Mouse (Mus musculus) adrenal gland, postnatal 10 days (tissue): ENCODE results near the gene Mex3a. TPM values are rescaled to one million over a fixed set of nuclear protein-coding genes. Genes with fewer than 3 reads are reported as not detected.
"Not testable (repeated sequence)": the region's sequence is repeated elsewhere in the genome, so short reads cannot be mapped to it uniquely, and the experiment has no call there.

Experiments used
- DNase-seq: peaks from one replicate; pipeline ENCODE4 v3.0.0; 2021; ENCODE audit warnings: mixed read lengths
- microRNA-seq: library from miRNA; unstranded; fragments of <30 nt; microRNA quantifications from one replicate; pipeline ENCODE4 v1.2.0, GENCODE M21; 2021
- total RNA-seq, 2 experiments: library from RNA; stranded (reverse); gene quantifications; 2 replicates each; pipeline ENCODE4 v1.2.3; 2021

Gene Mex3a
- total RNA-seq, 2 experiments from 2014 or later: 5.5 to 5.6 TPM

- DNase-seq: no peak
Observed at GRCm38 (mm10) chr3:88569694-88570093, 37.5 kb downstream of the Mex3a start.

- no peak for DNase-seq
Observed at GRCm38 (mm10) chr3:88570341-88570740, 38.1 kb downstream of the Mex3a start.

GRCm38 (mm10) chr3:88571856-88572255 is 39.7 kb downstream of the Mex3a start:
- no peak for DNase-seq

- DNase-seq: no peak
Observed at GRCm38 (mm10) chr3:88572835-88573234, 40.6 kb downstream of the Mex3a start.

- no peak for DNase-seq
Observed at GRCm38 (mm10) chr3:88573810-88574209, 41.6 kb downstream of the Mex3a start.

- no peak for DNase-seq
Observed at GRCm38 (mm10) chr3:88575540-88575939, 43.3 kb downstream of the Mex3a start, which contains the start of gene Ssr2. Ssr2 (plus strand) TSS chr3:88575876.

GRCm38 (mm10) chr3:88577846-88578245 is 45.7 kb downstream of the Mex3a start:
- not testable (repeated sequence) for DNase-seq

GRCm38 (mm10) chr3:88578498-88579424 is 46.6 kb downstream of the Mex3a start:
- no peak for DNase-seq

- peak; percentile 86 for DNase-seq
Observed at GRCm38 (mm10) chr3:88579454-88580117, 47.4 kb downstream of the Mex3a start.

GRCm38 (mm10) chr3:88585769-88586168 is 53.6 kb downstream of the Mex3a start:
- DNase-seq: no peak

- DNase-seq: no peak
Observed at GRCm38 (mm10) chr3:88586640-88587039, 54.4 kb downstream of the Mex3a start.

GRCm38 (mm10) chr3:88590246-88590645 is 58.1 kb downstream of the Mex3a start:
- DNase-seq: no peak

Small RNA genes lying within 50 kb of the gene (microRNA-seq; reads per million reads assigned to microRNA genes)
- not detected for gene Mir1905

Other genes with a start within 250 kb of the Mex3a start
- 1 to 10 TPM; 1.1 to 1.3 TPM for gene Gm38392, start 245.2 kb upstream of the Mex3a start, total RNA-seq
- 1 to 10 TPM; 7.9 to 8.3 TPM for gene Tsacc, start 235.4 kb upstream of the Mex3a start, total RNA-seq
- gene Cct3, start 235.3 kb upstream of the Mex3a start, total RNA-seq: 100 to 1,000 TPM; 249 to 260 TPM
- gene Glmp, start 207.4 kb upstream of the Mex3a start, total RNA-seq: 100 to 1,000 TPM; 144 to 149 TPM
- gene Tmem79, start 196.2 kb upstream of the Mex3a start, total RNA-seq: 10 to 100 TPM; 15.1 to 17.7 TPM
- 10 to 100 TPM; 42.8 to 55.9 TPM for gene Smg5, start 196.1 kb upstream of the Mex3a start, total RNA-seq
- 1 to 10 TPM; 2.7 to 4.2 TPM for gene Paqr6, start 167.8 kb upstream of the Mex3a start, total RNA-seq
- 10 to 100 TPM in 1 of 2 experiments, under 1 TPM in 1; 0.67 to 16.9 TPM for gene Bglap3, start 159.7 kb upstream of the Mex3a start, total RNA-seq
- 10 to 100 TPM in 1 of 2 experiments, not detected in 1; 24.0 TPM for gene Bglap2, start 153.7 kb upstream of the Mex3a start, total RNA-seq
- 100 to 1,000 TPM in 1 of 2 experiments, 1 to 10 TPM in 1; 1.6 to 106 TPM for gene Bglap, start 147.9 kb upstream of the Mex3a start, total RNA-seq
- gene Pmf1, start 122.1 kb upstream of the Mex3a start, total RNA-seq: 10 to 100 TPM; 60.2 to 62.6 TPM
- gene Slc25a44, start 107.3 kb upstream of the Mex3a start, total RNA-seq: 10 to 100 TPM; 37.8 to 47.6 TPM
- gene Sema4a, start 71.2 kb upstream of the Mex3a start, total RNA-seq: 10 to 100 TPM; 13.4 to 15.5 TPM
- gene Lmna, start 22.4 kb upstream of the Mex3a start, total RNA-seq: 100 to 1,000 TPM; 102 to 104 TPM
- gene Rab25, start 15.9 kb downstream of the Mex3a start, total RNA-seq: not detected
- gene Lamtor2, start 20.7 kb downstream of the Mex3a start, total RNA-seq: 100 to 1,000 TPM; 131 to 132 TPM
- gene Ubqln4, start 21.4 kb downstream of the Mex3a start, total RNA-seq: 10 to 100 TPM; 63.9 to 73.1 TPM
- 100 to 1,000 TPM; 221 to 247 TPM for gene Ssr2, start 43.5 kb downstream of the Mex3a start, total RNA-seq
- gene Arhgef2, start 73.6 kb downstream of the Mex3a start, total RNA-seq: 10 to 100 TPM; 51.4 to 71.5 TPM
- gene Rxfp4, start 120.7 kb downstream of the Mex3a start, total RNA-seq: not detected
- gene Khdc4, start 153.4 kb downstream of the Mex3a start, total RNA-seq: 10 to 100 TPM; 46.7 to 60.5 TPM
- gene Rit1, start 184.4 kb downstream of the Mex3a start, total RNA-seq: 10 to 100 TPM; 39.0 to 44.9 TPM
- gene Syt11, start 242.8 kb downstream of the Mex3a start, total RNA-seq: 10 to 100 TPM; 10.5 to 18.4 TPM